Mouse (Mus musculus) heart, embryonic 12.5 days (tissue): ENCODE data around the gene Tmbim1. TPM values are rescaled to one million over a fixed set of nuclear protein-coding genes. Genes with fewer than 3 reads are reported as not detected.

Experiments
- ATAC-seq: fragments of 200-750 bp; cut with Nextera tagmentation; 2 replicates; pipeline ENCODE4 v1.8.0; 2017; ENCODE audit warnings: moderate TSS enrichment, moderate library complexity; ENCODE audit not compliant: insufficient number of reproducible peaks, low FRiP score
- H3K27ac ChIP-seq: fragments of 300-500 bp; sonication (generic); 2 replicates; pipeline ENCODE4 v1.5.1; 2016; ENCODE audit warnings: mild to moderate bottlenecking, moderate library complexity; ENCODE audit not compliant: poor library complexity, severe bottlenecking
- H3K27me3 ChIP-seq: fragments of 300-500 bp; sonication (generic); replicated peaks from 2 replicates; pipeline ENCODE4 v1.6.1; 2016; ENCODE audit warnings: mild to moderate bottlenecking, moderate library complexity
- H3K36me3 ChIP-seq: fragments of 300-500 bp; sonication (generic); 2 replicates; pipeline ENCODE4 v1.6.1; 2016; ENCODE audit warnings: mild to moderate bottlenecking, moderate library complexity
- H3K4me1 ChIP-seq: fragments of 300-500 bp; sonication (generic); replicated peaks from 2 replicates; pipeline ENCODE4 v1.6.1; 2016; ENCODE audit warnings: mild to moderate bottlenecking
- H3K4me2 ChIP-seq: fragments of 300-500 bp; sonication (generic); 2 replicates; pipeline ENCODE4 v1.6.1; 2016; ENCODE audit warnings: mild to moderate bottlenecking, moderate library complexity
- H3K4me3 ChIP-seq: fragments of 300-500 bp; sonication (generic); 2 replicates; pipeline ENCODE4 v1.5.1; 2016; ENCODE audit warnings: mild to moderate bottlenecking
- H3K9ac ChIP-seq: fragments of 300-500 bp; sonication (generic); 2 replicates; pipeline ENCODE4 v1.6.1; 2016; ENCODE audit warnings: mild to moderate bottlenecking, moderate library complexity
- H3K9me3 ChIP-seq: fragments of 300-500 bp; sonication (generic); replicated peaks from 2 replicates; pipeline ENCODE4 v1.6.1; 2016; ENCODE audit warnings: mild to moderate bottlenecking, moderate library complexity
- WGBS: fragments of 180-500 bp; shearing (Covaris S2); methylation state at CpG from one replicate; pipeline ENCODE4 v1.1.7; 2016; 5-methylcytosine and 5-hydroxymethylcytosine counted together
- polyA plus RNA-seq: library from polyadenylated mRNA; unstranded; fragments of >200 nt; fragmentation: Nextera tagmentation; extraction: Ambion mirVana; gene quantifications from 2 replicates; pipeline ENCODE4 v1.2.1, GENCODE M21; 2016

Tmbim1 gene
- polyA plus RNA-seq, 1 experiment from 2014 or later = 41.1 TPM

- H3K9ac ChIP-seq = peak overlapping the region; percentile 79
- no peaks in the 10 kb centered on the region for H3K27me3 ChIP-seq
- WGBS = under 1% methylated on average over 49 of the region's 56 CpGs
- H3K27ac ChIP-seq = peak overlapping the region; percentile 91
- peak; percentile 87 for ATAC-seq
- H3K9me3 ChIP-seq = no peaks in the 10 kb centered on the region
- peaks cover 67% of the 10 kb centered on the region for H3K4me1 ChIP-seq
- peak overlapping the region; percentile 64 for H3K4me3 ChIP-seq
- 0 out of 2 replicates have a peak, but pooled peaks cover 1% of the 10 kb centered on the region for H3K36me3 ChIP-seq
- peak overlapping the region; percentile 73 for H3K4me2 ChIP-seq
Observed at GRCm38 (mm10) chr1:74303509-74304338, 1.7 kb downstream of the Tmbim1 start.

GRCm38 (mm10) chr1:74302835-74303234, 2.6 kb downstream of the Tmbim1 start:
- Histone ChIP-seq H3K4me3 (peak overlapping the region; percentile 64), H3K4me1 (peaks cover 67% of the 10 kb centered on the region), H3K27ac (peak overlapping the region; percentile 22; the same call in 1 of the 2 replicates), H3K27me3 (no peaks in the 10 kb centered on the region), H3K9ac (0 out of 2 replicates have a peak overlapping the region, but pooled peaks have one; percentile 32), H3K36me3 (0 out of 2 replicates have a peak, but pooled peaks cover 4% of the 10 kb centered on the region), H3K9me3 (no peaks in the 10 kb centered on the region), H3K4me2 (peak overlapping the region; percentile 73)
- no peak for ATAC-seq
- 67% methylated on average over 2 of the region's 2 CpGs for WGBS

GRCm38 (mm10) chr1:74302229-74302628, 3.2 kb downstream of the Tmbim1 start:
- Histone ChIP-seq H3K27me3 (no peaks in the 10 kb centered on the region), H3K36me3 (0 out of 2 replicates have a peak, but pooled peaks cover 4% of the 10 kb centered on the region), H3K27ac (peak overlapping the region; percentile 22; the same call in 1 of the 2 replicates), H3K9me3 (no peaks in the 10 kb centered on the region), H3K4me1 (peaks cover 70% of the 10 kb centered on the region), H3K4me3 (peak overlapping the region; percentile 7; the same call in 1 of the 2 replicates), H3K4me2 (peak overlapping the region; percentile 73), H3K9ac (peak overlapping the region; percentile 32; the same call in 1 of the 2 replicates)
- no peak for ATAC-seq
- 86% methylated on average over 7 of the region's 7 CpGs for WGBS

GRCm38 (mm10) chr1:74300347-74301110, 4.9 kb downstream of the Tmbim1 start:
- H3K4me2 ChIP-seq = peak overlapping the region; percentile 5
- peak overlapping the region; percentile 64 for H3K27ac ChIP-seq
- H3K36me3 ChIP-seq = 0 out of 2 replicates have a peak, but pooled peaks cover 4% of the 10 kb centered on the region
- WGBS = 50% methylated on average over 6 of the region's 6 CpGs
- peak overlapping the region; percentile 36; the same call in 1 of the 2 replicates for H3K9ac ChIP-seq
- H3K9me3 ChIP-seq = no peaks in the 10 kb centered on the region
- peaks cover 84% of the 10 kb centered on the region for H3K4me1 ChIP-seq
- no peak overlapping the region for H3K4me3 ChIP-seq
- no peak for ATAC-seq
- no peaks in the 10 kb centered on the region for H3K27me3 ChIP-seq

- H3K27ac ChIP-seq = peak overlapping the region; percentile 59
- H3K27me3 ChIP-seq = no peaks in the 10 kb centered on the region
- H3K36me3 ChIP-seq = 0 out of 2 replicates have a peak, but pooled peaks cover 6% of the 10 kb centered on the region
- peak overlapping the region; percentile 48; the same call in 1 of the 2 replicates for H3K9ac ChIP-seq
- no peak overlapping the region for H3K4me3 ChIP-seq
- H3K4me2 ChIP-seq = no peak overlapping the region
- peaks cover 90% of the 10 kb centered on the region for H3K4me1 ChIP-seq
- WGBS = 48% methylated on average over 5 of the region's 5 CpGs
- no peaks in the 10 kb centered on the region for H3K9me3 ChIP-seq
- no peak for ATAC-seq
Observed at GRCm38 (mm10) chr1:74298996-74299395, 6.4 kb downstream of the Tmbim1 start.

- Histone ChIP-seq H3K9ac (peak overlapping the region; percentile 48; the same call in 1 of the 2 replicates), H3K4me2 (no peak overlapping the region), H3K36me3 (peaks cover 14% of the 10 kb centered on the region), H3K27me3 (no peaks in the 10 kb centered on the region), H3K9me3 (no peaks in the 10 kb centered on the region), H3K4me3 (no peak overlapping the region), H3K4me1 (peaks cover 98% of the 10 kb centered on the region), H3K27ac (peak overlapping the region; percentile 59)
- no peak for ATAC-seq
- 85% methylated on average over 5 of the region's 5 CpGs for WGBS
Observed at GRCm38 (mm10) chr1:74298157-74298750, 7.2 kb downstream of the Tmbim1 start.

GRCm38 (mm10) chr1:74297269-74297668, 8.2 kb downstream of the Tmbim1 start:
- H3K4me1 ChIP-seq = peaks cover 100% of the 10 kb centered on the region
- H3K27ac ChIP-seq = peak overlapping the region; percentile 99
- ATAC-seq = peak; percentile 51
- no peak overlapping the region for H3K4me3 ChIP-seq
- H3K9me3 ChIP-seq = no peaks in the 10 kb centered on the region
- WGBS = 28% methylated on average over 3 of the region's 3 CpGs
- no peaks in the 10 kb centered on the region for H3K27me3 ChIP-seq
- H3K4me2 ChIP-seq = peak overlapping the region; percentile 68
- peak overlapping the region; percentile 65; the same call in 1 of the 2 replicates for H3K9ac ChIP-seq
- H3K36me3 ChIP-seq = peaks cover 24% of the 10 kb centered on the region

- no peaks in the 10 kb centered on the region for H3K9me3 ChIP-seq
- H3K4me2 ChIP-seq = peak overlapping the region; percentile 68
- peaks cover 98% of the 10 kb centered on the region for H3K4me1 ChIP-seq
- H3K27ac ChIP-seq = peak overlapping the region; percentile 99
- ATAC-seq = no peak
- 18% methylated on average over 6 of the region's 6 CpGs for WGBS
- H3K4me3 ChIP-seq = peak overlapping the region; percentile 27
- no peaks in the 10 kb centered on the region for H3K27me3 ChIP-seq
- H3K9ac ChIP-seq = peak overlapping the region; percentile 65
- H3K36me3 ChIP-seq = peaks cover 32% of the 10 kb centered on the region
Observed at GRCm38 (mm10) chr1:74296477-74296876, 8.9 kb downstream of the Tmbim1 start.

GRCm38 (mm10) chr1:74295456-74296171, 9.8 kb downstream of the Tmbim1 start:
- H3K27ac ChIP-seq = peak overlapping the region; percentile 99
- no peaks in the 10 kb centered on the region for H3K27me3 ChIP-seq
- no peaks in the 10 kb centered on the region for H3K9me3 ChIP-seq
- peak overlapping the region; percentile 68 for H3K4me2 ChIP-seq
- peak overlapping the region; percentile 65 for H3K9ac ChIP-seq
- peak; percentile 89 for ATAC-seq
- H3K4me1 ChIP-seq = peaks cover 98% of the 10 kb centered on the region
- 4% methylated on average over 9 of the region's 9 CpGs for WGBS
- peak overlapping the region; percentile 27 for H3K4me3 ChIP-seq
- H3K36me3 ChIP-seq = peaks cover 40% of the 10 kb centered on the region
